Mouse (Mus musculus): ENCODE measurements around the gene Bicra.

DNA sequence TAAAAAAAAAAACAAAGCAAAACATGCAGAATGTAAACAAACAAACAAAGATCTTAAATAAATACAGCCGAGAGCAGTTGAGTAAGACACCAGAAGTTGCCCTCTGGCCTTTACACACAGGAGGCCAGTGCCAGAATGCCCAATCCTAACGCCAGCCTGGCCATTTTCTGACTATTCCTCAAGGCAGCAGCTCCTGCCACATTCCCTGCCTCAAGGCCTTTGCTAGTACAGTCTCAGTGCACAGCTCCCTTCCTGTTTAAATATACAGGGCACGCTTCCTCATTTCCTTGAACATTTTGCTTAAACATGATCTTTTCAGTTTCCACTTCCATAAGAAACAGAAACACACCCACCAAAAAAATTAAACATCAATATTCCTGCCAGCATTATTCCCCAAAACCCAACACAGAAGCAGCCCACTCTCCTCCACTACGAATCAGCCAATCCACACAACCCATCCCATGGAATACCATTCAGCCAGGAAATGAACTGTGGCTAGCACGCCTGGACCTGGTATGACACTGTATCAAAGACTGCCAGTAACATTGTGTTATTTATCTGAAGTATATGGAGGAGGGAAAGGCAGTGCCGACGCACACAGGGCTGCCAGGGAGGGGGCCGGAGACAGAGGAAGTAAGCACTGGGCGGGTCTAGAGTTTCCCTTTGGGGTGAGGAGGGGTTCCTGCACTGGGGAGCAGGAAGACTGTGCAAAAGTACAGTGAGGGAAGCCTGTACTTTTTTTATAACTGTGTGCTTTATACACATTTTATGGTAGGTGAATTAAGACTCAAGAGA lies 29.5 kb downstream of the Bicra start:
- TF ChIP-seq EP300 (IDR thresholded peaks at IDR 0.05) (peak; percentile 66), CTCF (IDR thresholded peaks at IDR 0.05) (no peak)
